Mouse (Mus musculus): Measurements from ENCODE around the gene Adgrl3.
A peak's percentile ranks its signal among the peaks of the same experiment; 100 is the strongest.

Gene Adgrl3

DNA sequence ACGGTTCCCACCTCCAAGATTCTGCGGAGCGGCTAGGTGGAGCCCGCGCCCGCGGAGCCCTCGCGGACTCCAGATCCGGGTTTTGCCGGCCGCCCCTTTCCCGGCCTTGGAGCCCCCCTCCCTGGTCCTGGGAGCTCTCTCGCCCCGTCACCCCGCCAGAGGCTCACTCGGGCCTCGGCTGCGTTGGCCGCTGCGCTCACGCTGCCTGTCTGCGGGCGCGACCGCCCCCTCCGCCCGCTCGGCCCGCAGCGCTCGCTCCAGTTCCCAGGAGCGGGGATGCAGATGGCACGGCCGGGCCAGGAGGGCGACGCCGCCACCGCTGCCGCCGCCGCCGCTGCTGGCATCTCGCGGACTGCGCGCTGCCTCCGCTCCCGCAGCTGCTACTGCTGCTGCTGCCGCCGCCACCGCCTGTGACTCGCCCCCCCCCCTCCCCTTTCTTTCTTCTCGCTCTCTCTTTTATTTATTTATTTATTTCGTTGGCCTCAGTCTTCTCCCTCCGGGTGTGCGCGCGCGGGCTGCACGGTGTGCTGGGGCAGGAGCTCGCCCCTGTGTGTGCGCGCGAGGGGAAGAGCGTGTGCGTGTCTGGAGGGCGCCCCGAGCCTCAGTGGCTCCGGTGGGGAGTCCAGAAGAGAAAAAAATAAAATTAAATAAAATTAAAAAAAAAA is at the start of gene Adgrl3:
Gene Adgrl3, plus strand, starts transcription at position 549 of the 665 bp plus-strand sequence.
- peak; percentile 62 for DNase-seq

DNA sequence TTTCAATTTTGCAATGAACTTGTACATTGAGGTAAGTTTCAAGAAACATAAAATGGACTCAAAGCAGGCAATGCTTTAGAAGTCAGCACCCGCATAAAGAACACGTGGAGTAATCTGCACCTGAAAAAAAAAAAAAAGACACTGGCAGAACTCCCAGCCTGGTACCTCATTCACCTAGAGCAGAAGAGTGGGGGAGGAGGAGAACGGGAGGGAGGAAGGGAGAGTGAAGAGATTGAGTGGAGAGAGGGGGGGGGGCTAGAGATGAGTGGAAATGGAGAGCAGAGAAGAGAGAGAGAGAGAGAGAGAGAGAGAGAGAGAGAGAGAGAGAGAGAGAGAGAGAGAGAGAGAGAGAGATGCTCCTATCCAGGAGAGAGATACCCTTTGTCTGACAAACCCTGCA is 772 bp upstream of the Adgrl3 start:
- no peak for DNase-seq

DNA sequence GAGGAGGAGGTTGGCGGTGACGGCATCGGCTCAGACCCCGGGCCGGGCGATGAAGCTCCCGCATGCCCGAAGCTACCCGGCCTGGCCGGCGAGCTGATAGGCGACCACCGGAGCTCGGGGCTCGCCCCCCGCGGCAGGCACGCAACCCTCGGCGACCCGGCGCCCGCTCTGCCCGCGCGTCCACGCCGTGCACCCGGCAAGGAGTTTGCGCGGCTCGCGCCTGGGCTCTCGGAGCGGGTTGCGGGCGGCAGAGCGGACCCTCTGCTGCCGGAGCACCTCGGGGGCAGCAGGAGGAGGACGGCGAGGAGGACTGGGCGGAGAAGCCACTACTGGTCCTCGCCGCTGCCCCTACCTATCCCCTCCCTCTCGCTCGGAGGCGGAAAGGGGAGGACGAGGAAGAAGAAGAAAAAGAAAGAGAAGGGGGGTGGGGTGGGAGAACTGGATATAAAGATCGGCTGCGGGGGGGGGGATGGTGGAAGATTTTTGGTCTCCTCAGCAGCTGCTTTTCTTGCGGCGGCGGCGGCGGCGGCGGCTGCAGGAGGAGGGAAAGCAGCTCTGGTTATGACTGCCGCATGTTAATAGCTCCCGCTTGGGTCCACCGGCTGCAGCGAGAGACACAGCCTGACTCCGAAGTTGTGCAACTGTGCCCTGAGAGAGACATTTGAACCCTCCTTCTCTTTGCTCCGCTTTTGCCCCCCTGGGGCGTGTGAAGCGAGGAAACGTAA is 505 bp downstream of the Adgrl3 start:
- DNase-seq = peak; percentile 44

DNA sequence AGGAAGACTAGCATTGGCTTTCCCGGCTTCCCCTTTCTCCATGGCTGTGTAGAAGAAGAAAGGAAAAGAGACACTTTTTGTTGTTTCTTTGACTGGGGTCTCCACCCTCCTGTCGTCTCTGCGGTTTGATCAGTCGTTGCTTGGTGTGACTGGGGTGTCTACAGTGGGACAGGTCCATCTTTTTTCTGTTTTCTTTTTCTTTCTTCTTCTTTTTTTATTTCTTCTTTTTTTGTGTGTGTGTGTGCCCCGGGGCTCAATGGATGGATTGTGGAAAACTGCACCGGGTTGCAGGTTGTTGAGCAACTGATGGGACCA is 1.0 kb downstream of the Adgrl3 start:
- DNase-seq = no peak

DNA sequence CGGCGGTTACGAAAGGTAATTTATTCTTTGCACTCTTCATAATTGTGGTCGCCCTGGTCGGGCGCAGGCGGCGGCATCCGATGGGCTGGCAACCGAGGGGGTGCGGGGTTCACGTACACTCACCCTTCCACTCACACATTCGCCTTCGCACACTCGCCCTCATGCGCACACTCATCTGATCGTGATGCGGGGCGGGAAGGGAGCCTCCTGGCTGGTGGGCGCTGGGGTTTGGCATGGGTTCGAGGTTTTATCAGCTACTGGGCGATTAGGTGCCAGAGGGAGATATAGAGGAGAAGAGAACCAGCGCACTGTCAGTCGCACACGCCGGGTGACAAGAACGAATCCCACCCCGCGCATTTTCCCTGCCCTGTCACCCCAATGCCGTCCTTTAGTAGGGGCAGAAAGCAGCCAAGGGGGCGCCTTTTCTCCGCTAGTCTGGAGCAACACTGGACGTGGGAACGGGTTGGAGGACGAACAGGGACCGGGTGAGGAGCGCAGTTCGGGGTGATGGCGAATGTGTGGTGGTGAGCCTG is 1.5 kb downstream of the Adgrl3 start:
- DNase-seq = peak; percentile 51

DNA sequence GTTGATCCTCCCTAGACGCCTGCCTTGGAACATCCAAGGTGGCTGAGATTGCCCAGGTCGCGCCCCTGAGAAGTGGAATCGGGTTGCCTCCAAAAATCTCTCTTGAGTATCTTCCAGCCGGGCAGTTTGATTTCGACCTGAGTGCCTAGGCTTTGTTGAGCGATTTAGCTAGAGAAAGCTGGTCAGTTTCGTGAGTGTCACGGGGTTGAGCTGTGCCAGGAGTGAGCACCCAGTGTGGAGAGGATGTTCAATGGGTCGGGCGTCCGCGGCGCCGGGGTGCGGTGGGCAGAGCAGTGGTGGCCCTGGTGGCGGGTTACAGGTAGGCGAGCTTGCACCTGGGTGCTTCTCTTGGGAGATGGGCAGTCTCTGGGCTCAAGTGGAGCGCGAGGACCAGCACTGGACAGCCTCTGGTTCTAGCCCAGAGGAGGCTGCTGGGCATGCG is 1.9 kb downstream of the Adgrl3 start:
- no peak for DNase-seq

DNA sequence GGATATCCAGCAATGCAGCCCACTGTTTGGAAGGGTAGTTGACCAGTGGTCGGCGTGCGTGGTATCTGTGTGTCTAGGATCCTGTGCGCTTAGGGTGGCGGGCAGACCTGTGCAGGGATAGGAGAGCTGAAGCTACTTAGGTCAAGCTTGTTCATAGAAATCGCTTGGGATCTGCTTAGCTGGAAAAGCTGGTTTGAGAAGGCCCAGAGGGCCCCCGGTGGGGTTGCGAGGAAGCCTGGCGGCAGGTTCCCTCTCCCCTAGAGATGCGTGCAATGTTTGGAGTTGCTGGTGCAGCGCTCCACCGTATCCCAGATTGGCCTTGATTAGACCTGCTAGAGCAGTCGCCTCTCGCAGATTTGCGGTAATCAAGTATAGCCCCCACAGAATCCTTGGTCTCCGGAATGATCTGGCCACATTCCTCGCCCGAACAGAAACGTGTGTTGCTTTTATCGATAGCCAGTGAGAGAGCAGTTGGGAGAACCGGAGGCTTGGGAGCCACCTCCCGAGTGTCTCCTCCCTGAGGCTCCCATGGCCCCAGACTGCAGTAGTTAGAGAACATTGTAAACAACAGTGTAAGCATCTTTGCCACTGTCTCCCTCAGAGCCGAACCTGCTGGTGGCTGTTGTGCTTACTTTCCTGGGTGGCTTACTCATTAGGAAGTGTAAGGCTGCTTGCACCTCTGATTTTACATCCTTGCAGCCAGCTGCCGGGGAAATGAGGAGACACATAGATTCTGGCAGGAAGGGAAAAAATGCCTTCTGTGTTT is 2.6 kb downstream of the Adgrl3 start:
- peak; percentile 23 for DNase-seq

DNA sequence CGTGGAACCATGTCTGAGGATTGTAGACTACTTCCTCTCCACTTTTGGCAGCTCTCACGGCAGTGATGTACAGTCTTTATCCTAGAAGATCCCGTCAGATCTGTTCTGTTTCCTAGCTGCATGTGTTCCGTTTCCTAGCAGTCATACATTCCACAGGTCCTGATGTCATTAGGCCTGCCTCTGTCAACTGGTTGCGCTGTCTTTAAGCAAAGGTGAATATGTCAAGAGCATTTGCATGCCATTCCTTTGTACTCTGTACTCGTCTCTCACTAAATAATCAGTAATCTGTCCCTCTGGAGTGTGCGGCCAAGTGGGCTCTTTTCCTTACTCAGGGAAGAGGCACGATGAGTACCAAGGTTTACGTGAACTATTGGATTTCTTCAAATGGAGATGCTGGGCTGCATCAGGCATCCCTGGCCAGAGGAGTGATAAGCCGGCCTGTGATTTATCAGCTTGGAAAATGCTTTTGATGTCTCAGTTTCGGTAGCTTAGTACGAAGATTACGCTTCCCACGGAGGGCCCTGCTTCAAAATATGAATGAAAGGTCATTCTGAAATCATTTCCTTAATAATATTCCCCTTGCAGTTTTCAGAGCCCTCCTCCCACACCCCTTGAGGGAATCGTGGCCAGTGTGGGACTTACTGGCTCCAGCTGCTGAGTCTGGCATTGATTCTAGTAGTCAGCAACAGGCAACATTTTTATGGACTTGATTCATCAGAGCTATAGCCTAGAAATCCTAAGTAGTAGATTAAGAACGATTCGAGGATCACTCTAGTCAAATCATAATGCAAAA is 4.2 kb downstream of the Adgrl3 start:
- no peak for DNase-seq

DNA sequence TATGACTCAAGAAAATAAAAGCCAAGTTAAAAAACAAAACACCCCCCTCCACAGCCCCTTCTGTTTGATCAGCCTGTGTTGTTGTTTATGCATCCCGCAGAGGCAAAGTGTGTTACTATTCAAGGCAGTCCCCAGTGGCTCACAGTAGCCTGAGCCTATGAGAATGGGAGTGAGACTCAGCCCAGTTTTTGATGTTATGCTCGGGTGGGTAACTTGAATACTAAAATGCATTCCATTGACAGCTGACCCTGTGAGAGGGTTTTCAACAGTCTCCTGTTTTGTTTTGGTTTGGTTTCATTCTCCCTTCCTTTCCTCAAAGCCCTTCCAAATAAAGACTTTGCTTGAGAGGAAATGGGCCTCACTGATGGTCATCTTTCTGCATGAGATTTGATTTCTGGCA is 8.9 kb downstream of the Adgrl3 start:
- peak; percentile 37 for DNase-seq

DNA sequence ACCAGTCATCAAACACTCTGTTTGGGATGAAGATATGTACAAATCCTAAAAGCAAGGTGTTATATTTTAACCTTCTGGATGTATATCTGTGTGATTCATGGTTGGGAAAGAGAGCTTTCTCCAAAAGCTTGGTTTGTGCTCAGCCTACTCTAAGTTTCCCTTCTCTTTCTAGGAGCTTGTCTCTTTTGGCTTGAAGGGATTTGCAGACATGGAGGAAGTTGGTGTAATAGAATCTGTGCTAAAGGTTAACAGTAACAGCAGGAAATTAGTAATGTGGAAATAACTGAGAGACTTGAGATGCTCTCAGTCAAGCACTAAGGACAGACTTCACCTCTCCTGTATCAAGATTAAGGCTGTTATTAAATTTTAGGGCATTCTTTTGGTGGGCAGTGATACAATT is 17.2 kb downstream of the Adgrl3 start:
- DNase-seq = no peak

DNA sequence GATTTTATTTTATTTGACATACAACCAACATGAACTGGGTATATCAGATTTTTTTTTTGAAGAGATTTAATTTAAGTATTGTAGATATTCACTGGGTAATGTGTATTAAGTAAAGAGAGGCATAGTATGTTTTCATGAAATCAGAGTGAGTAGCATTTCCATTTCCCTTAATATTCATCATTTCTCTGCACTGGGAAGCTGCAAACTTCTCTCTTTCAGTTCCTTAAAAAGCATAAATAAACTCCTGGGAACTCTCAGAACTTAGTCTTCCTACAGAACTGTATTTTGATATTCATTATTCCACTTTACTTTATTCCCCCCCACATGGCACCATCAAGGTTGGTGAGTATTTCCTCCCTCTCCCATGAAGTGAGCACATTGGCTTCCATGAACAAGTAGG is 23.9 kb downstream of the Adgrl3 start:
- no peak for DNase-seq

DNA sequence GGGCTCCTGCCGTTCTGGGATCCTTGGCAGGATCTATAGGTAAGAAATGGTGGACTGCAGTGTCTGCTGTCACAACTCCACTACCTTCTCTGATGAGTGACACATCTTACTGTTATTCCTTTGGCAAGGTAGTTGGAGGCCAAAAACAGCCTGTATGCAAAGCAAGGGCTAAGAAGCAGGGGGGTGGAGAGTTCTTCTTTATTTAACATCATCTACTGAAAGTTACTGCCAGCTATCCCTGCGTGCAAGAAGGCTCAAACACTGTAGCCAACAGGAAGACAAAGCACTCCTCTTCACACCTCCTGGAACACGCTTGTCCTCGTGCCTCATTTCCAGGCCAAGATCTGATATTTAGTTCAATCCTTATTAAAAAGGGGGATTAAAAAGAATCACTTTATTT is 26.2 kb downstream of the Adgrl3 start:
- no peak for DNase-seq

DNA sequence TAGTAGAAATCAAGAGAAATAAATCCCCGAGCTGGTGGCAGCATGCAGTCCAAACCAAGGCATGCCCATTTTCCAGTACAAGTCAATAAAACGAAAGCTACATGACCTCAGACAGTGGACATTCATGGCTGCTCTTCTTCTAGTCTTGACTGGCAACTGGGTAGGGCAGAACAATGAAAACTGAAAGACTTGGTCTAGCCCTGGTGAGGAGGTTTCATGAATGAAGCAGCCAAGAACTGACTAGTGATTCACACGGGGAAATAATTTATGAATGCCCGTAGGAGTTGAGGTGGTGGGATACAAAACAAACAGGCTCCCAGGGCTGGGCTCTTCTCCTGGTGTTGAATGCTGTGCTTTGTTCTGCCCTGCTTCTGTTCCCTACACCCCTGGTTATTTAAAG is 34.7 kb downstream of the Adgrl3 start:
- DNase-seq = no peak

DNA sequence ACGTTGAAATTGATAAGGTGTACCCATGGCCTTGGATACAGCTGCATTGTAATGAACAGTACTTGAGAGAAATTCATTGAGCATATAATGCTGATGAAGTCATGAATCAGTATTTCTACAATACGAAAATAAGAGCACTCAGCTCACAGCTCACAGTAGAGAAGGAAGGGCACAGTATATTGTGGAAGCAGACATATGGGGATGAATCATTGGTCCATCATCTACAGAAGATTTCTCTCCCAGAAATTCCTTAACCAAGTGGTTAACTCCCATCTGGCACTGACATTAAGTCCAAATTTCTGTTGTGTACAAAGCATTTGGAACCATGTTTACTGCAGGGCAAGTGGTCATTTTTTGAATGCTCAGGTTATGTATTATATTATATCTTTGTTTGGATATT is 35.3 kb downstream of the Adgrl3 start:
- no peak for DNase-seq

DNA sequence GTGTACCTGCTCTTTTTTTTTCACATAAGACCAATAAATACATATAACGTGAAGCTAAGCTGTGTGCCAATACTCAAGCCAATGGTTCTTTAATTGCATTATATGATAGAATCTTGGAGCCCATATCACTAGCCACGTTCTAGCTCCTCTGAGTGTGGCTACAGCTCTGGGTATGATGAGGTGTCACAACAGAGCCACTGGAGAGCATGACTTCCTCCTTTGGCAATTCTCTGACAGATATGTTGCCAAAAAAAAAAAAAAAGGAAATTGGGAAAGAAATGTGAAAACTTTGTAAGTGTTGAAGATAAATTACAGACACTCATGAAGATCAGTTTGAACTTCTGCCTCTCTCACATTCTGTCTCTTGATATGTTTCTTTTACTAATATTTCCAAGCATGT is 38.2 kb downstream of the Adgrl3 start:
- no peak for DNase-seq

DNA sequence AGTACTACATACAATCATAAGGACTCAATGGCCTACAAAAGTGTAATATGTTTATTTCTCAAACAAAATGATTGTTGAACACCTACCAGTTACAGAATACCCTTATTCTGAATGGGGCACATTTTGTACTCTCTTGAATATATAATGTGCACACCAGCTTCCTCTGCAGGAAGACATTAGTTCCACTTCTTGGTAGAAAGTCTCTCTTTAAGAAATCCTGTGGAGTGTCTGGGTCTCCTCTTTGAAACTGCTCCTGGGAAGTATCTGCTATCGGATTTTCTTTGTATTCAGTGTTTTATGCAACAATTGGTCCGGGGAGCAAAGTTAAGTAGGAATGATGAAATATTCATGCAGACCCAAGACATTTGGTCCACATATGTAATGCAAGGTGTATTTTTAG is 41.0 kb downstream of the Adgrl3 start:
- no peak for DNase-seq

DNA sequence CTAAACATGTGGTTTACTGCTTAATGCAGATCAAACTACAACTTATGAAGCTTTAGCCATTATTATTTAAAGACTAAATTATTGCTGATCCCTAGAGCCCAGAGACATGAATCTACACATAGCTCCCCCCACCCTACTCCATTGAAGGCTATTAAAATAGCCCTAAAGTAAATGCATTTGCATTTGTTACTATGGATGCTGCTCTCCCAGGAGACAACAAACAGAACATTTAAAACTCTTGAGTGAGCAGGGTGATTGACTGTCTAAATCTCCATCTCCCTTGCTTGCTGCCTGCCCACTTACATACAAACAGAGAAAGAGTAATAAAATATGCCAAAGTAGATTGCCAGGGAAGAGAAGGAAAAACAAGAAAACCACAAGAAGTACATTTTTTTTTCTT is 41.4 kb downstream of the Adgrl3 start:
- no peak for DNase-seq

DNA sequence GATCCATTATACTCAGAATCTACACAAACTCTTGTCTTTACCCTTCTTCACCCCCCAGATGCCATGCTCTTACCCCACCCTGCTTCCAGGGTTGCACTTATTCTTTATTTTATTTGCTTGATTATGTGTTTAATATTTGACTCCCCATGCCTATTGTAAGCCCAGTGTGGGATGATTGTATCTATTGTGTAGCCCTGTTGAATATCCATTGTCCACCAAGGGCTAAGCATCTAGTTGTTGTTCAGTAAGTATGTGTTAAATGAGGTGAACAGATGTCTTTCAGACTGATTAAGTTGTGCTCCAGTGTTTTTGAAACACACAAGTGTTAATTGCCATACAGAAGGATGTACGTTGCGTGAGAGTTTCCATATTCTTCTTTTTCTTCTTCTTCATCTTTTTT is 44.1 kb downstream of the Adgrl3 start:
- no peak for DNase-seq

DNA sequence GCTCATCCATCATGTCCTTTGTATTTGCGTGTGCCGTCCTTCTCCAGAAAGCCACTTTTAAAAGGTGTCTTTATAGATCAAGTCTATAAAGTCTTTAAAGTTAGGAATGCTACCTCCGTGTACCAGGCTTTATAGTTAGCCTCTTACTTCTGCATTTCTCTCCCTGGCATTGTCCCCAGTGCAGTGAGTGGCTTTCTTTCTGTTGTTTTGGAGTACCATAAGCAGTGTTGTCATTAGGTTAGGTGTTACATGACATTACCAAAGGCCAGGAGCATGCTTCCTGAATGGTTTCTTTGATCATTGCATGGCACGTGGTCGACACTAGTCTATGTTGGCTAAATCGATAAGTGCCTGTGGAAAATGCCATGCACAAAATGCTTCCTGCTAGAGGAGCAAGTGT is 48.2 kb downstream of the Adgrl3 start:
- DNase-seq = no peak

DNA sequence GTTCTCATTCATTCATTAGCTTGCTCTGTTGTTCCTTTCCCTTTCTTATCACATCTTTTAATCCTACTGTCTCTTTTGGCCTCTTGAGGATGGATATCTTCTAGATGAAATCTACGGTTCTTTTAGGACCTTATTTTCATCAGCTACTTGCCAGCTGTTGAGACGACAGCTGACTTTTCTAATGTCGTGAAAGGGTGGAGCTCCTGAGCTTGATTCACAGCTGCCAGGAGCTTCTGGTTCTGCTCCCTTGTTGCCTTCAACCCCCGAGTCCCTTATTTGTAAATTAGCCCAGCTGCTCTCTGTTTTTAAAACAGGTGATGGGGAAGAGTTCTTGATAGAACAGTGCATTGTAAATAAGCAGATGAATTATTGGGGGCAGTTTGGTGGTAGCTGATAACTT is 48.9 kb downstream of the Adgrl3 start:
- no peak for DNase-seq

DNA sequence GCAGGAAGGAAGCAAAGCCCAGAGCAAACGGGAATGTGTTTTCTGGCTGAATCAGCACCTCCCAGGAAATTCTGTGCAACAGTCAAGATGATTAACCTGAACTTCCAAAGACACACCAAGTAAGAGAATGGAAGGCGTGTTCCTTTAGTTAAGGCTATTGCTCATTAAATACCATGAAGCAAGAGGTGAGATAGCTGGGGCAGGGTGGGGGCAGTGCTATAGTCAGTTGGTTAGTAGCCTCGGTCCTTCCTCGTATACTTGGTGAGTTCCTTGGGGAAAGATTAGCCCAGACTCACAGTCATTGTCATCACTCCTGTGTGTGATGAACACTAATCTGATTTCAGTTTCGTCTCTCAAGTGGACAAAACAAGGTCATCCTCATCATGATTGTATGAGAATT is 53.0 kb downstream of the Adgrl3 start:
- no peak for DNase-seq

DNA sequence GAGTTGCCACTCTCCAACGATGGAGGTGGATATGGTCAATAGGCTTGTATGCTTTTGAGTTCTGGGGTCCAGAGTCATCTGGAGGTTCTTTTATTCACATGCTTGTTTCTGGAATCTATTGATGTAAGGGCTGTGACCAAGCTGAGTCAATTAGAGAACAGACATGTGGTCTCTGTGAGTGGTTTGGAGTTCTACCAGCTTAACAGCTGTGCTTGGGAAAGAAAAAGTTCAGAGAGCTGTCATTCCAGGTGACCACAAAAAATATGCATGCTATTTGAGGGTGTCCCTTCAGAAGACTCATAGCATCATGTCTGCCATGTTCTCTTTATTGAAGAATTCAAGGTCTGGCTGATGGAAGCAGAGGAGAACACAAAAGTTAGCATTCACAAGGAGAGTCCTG is 53.9 kb downstream of the Adgrl3 start:
- no peak for DNase-seq

DNA sequence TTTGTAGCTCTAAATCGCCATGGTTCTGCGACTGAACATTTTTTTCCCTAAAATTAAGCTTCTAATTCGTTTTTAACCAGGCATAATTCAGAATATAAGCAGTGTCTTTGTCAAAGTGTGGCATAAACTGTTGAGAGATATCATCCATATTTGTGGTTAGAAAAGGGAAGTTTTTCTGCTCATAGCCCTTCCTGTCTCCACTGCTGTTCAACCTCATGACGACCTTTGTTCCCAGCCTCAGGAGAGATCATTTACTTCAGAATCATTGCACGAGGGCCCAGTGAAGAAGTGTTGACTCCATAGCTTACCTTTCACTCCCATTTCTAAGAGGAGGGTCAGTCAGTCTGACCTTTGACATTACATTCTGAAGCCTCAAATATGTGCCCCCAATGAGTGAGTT is 56.4 kb downstream of the Adgrl3 start:
- no peak for DNase-seq
